Mouse (Mus musculus) G1E (cell line): ENCODE measurements around the gene Gcn1l1. TPM values are rescaled to one million over a fixed set of nuclear protein-coding genes. Genes with fewer than 3 reads are reported as not detected.

Source experiments
- ATAC-seq: 2 replicates; pipeline ENCODE4 v1.8.0; 2016; ENCODE audit warnings: mild to moderate bottlenecking; ENCODE audit not compliant: insufficient number of reproducible peaks, poor library complexity, low FRiP score, severe bottlenecking; ENCODE audit errors: extremely low read depth
- DNase-seq: peaks from one replicate; pipeline ENCODE4 v3.0.0; 2012; ENCODE audit warnings: low spot score
- H3K27me3 ChIP-seq: 2 replicates; pipeline ENCODE4 v1.6.1; 2012; ENCODE audit warnings: mild to moderate bottlenecking, low read length, inconsistent platforms; ENCODE audit not compliant: insufficient read depth
- H3K36me3 ChIP-seq: replicated peaks from 2 replicates; pipeline ENCODE3; 2012; ENCODE audit warnings: mild to moderate bottlenecking, inconsistent platforms
- H3K4me1 ChIP-seq: 2 replicates; pipeline ENCODE4 v1.6.1; 2012; ENCODE audit warnings: low read depth, low read length, inconsistent platforms, mixed read lengths; ENCODE audit not compliant: insufficient read depth
- H3K4me3 ChIP-seq: 2 replicates; pipeline ENCODE4 v1.5.1; 2012; ENCODE audit warnings: low read depth, mild to moderate bottlenecking, inconsistent platforms, low read length, moderate library complexity, mixed read lengths
- H3K9me3 ChIP-seq: replicated peaks from 2 replicates; pipeline ENCODE4 v1.6.1; 2012; ENCODE audit warnings: inconsistent platforms
- CTCF ChIP-seq: IDR thresholded peaks from 2 replicates; pipeline ENCODE4 v1.5.1; 2012; ENCODE audit warnings: low read depth, low read length, inconsistent platforms, mixed read lengths
- GATA1 ChIP-seq: IDR thresholded peaks from 2 replicates; pipeline ENCODE4 v1.6.1; 2012; ENCODE audit warnings: borderline replicate concordance, low read length, inconsistent platforms, mixed read lengths
- GATA2 ChIP-seq: IDR thresholded peaks from 2 replicates; pipeline ENCODE4 v1.6.1; 2012; ENCODE audit warnings: low read depth, low read length, inconsistent platforms, borderline replicate concordance
- POLR2AphosphoS5 ChIP-seq: IDR thresholded peaks from 2 replicates; pipeline ENCODE4 v1.6.1; 2012; ENCODE audit warnings: low read depth, low read length, inconsistent platforms; ENCODE audit not compliant: insufficient replicate concordance
- TAL1 ChIP-seq: conservative IDR thresholded peaks from 2 replicates; pipeline ENCODE4 v1.6.1; 2012; ENCODE audit warnings: low read depth, low read length, inconsistent platforms, mixed read lengths
- polyA plus RNA-seq: library from polyadenylated mRNA; stranded (reverse); fragments of >175 nt; gene quantifications from 2 replicates; pipeline ENCODE4 v1.2.3, GENCODE M21; 2012
- total RNA-seq, 2 experiments: library from RNA; stranded (forward) in 1 of 2; stranded (reverse) in 1 of 2; fragments of 200-1000 nt in 1 of 2; fragments of >200 nt in 1 of 2; fragmentation: Nextera tagmentation in 1 of 2; gene quantifications; 2 replicates each; pipeline ENCODE4 v1.2.3; 2014 to 2017

The Gcn1l1 gene
- total and polyA plus RNA-seq, 3 experiments: 44.6 to 158 (median 96.0) TPM

GRCm38 (mm10) chr5:115667894-115668293 is 102.8 kb downstream of the Gcn1l1 start:
- no peak for TF ChIP-seq GATA1
- TF ChIP-seq POLR2AphosphoS5: no peak
- no peak for TF ChIP-seq GATA2
- TF ChIP-seq TAL1: no peak
- no peak for TF ChIP-seq CTCF
- ATAC-seq (no peak), DNase-seq (no peak)
- no peak overlapping the region for H3K4me3 ChIP-seq
- no peaks in the 10 kb centered on the region for H3K4me1 ChIP-seq
- no peaks in the 10 kb centered on the region for H3K36me3 ChIP-seq
- H3K27me3 ChIP-seq: peaks cover 52% of the 10 kb centered on the region
- 0 out of 2 replicates have a peak, but pooled peaks cover 3% of the 10 kb centered on the region for H3K9me3 ChIP-seq

- no peak overlapping the region for H3K4me3 ChIP-seq
- H3K9me3 ChIP-seq: 0 out of 2 replicates have a peak, but pooled peaks cover 3% of the 10 kb centered on the region
- H3K4me1 ChIP-seq: no peaks in the 10 kb centered on the region
- DNase-seq (no peak), ATAC-seq (no peak)
- H3K36me3 ChIP-seq: no peaks in the 10 kb centered on the region
- H3K27me3 ChIP-seq: peaks cover 51% of the 10 kb centered on the region
- TF ChIP-seq TAL1 (no peak), CTCF (no peak)
Measured at GRCm38 (mm10) chr5:115668986-115669385, 103.9 kb downstream of the Gcn1l1 start.

GRCm38 (mm10) chr5:115669974-115670373 is 104.9 kb downstream of the Gcn1l1 start:
- Histone ChIP-seq H3K4me1 (no peaks in the 10 kb centered on the region), H3K36me3 (no peaks in the 10 kb centered on the region), H3K9me3 (0 out of 2 replicates have a peak, but pooled peaks cover 3% of the 10 kb centered on the region), H3K27me3 (peaks cover 54% of the 10 kb centered on the region), H3K4me3 (no peak overlapping the region)
- ATAC-seq (no peak), DNase-seq (no peak)
- no peak for TF ChIP-seq POLR2AphosphoS5
- TF ChIP-seq CTCF: no peak
- TF ChIP-seq GATA2: no peak
- no peak for TF ChIP-seq TAL1
- no peak for TF ChIP-seq GATA1

GRCm38 (mm10) chr5:115670406-115670805 is 105.4 kb downstream of the Gcn1l1 start:
- TF ChIP-seq GATA1 (no peak), POLR2AphosphoS5 (no peak), TAL1 (no peak), CTCF (no peak), GATA2 (no peak)
- no peaks in the 10 kb centered on the region for H3K36me3 ChIP-seq
- no peak for ATAC-seq
- peaks cover 54% of the 10 kb centered on the region for H3K27me3 ChIP-seq
- H3K9me3 ChIP-seq: 0 out of 2 replicates have a peak, but pooled peaks cover under 1% of the 10 kb centered on the region
- H3K4me1 ChIP-seq: no peaks in the 10 kb centered on the region
- DNase-seq: no peak
- H3K4me3 ChIP-seq: no peak overlapping the region

GRCm38 (mm10) chr5:115671846-115672245 is 106.8 kb downstream of the Gcn1l1 start:
- Histone ChIP-seq H3K4me1 (no peaks in the 10 kb centered on the region), H3K27me3 (peaks cover 45% of the 10 kb centered on the region), H3K36me3 (no peaks in the 10 kb centered on the region), H3K4me3 (no peak overlapping the region), H3K9me3 (no peaks in the 10 kb centered on the region)
- DNase-seq: no peak
- no peak for TF ChIP-seq CTCF
- TF ChIP-seq GATA2: no peak
- no peak for TF ChIP-seq POLR2AphosphoS5
- TF ChIP-seq GATA1: no peak
- TF ChIP-seq TAL1: no peak
- no peak for ATAC-seq

Other genes with a start within 250 kb of the Gcn1l1 start
- gene Srsf9, start 238.1 kb upstream of the Gcn1l1 start, total RNA-seq (2014; fragmentation: Nextera tagmentation): 38.1 and 47.6 TPM in 2 replicates
- gene Srsf9, start 238.1 kb upstream of the Gcn1l1 start, total RNA-seq (2017): 88.0 and 111 TPM in 2 replicates
- 114 and 127 TPM in 2 replicates for gene Srsf9, start 238.1 kb upstream of the Gcn1l1 start, polyA plus RNA-seq
- gene Gatc, start 224.1 kb upstream of the Gcn1l1 start, total RNA-seq (2014; fragmentation: Nextera tagmentation): 90.0 and 96.0 TPM in 2 replicates
- gene Gatc, start 224.1 kb upstream of the Gcn1l1 start, total RNA-seq (2017): 5.6 and 8.6 TPM in 2 replicates
- 11.7 and 13.9 TPM in 2 replicates for gene Gatc, start 224.1 kb upstream of the Gcn1l1 start, polyA plus RNA-seq
- gene Triap1, start 224.0 kb upstream of the Gcn1l1 start, total RNA-seq (2014; fragmentation: Nextera tagmentation): 27.8 and 31.8 TPM in 2 replicates
- 45.5 and 47.0 TPM in 2 replicates for gene Triap1, start 224.0 kb upstream of the Gcn1l1 start, total RNA-seq (2017)
- gene Triap1, start 224.0 kb upstream of the Gcn1l1 start, polyA plus RNA-seq: 5.3 and 14.1 TPM in 2 replicates
- 312 and 362 TPM in 2 replicates for gene Cox6a1, start 216.3 kb upstream of the Gcn1l1 start, total RNA-seq (2014; fragmentation: Nextera tagmentation)
- gene Cox6a1, start 216.3 kb upstream of the Gcn1l1 start, total RNA-seq (2017): 143 and 153 TPM in 2 replicates
- 1,989 and 2,415 TPM in 2 replicates for gene Cox6a1, start 216.3 kb upstream of the Gcn1l1 start, polyA plus RNA-seq
- 6.7 and 8.7 TPM in 2 replicates for gene Msi1, start 135.7 kb upstream of the Gcn1l1 start, total RNA-seq (2014; fragmentation: Nextera tagmentation)
- gene Msi1, start 135.7 kb upstream of the Gcn1l1 start, total RNA-seq (2017): 0.23 and 0.55 TPM in 2 replicates
- 3.4 and 3.7 TPM in 2 replicates for gene Msi1, start 135.7 kb upstream of the Gcn1l1 start, polyA plus RNA-seq
- not detected in 2 replicates for gene Pla2g1b, start 99.0 kb upstream of the Gcn1l1 start, total RNA-seq (2014; fragmentation: Nextera tagmentation)
- gene Pla2g1b, start 99.0 kb upstream of the Gcn1l1 start, total RNA-seq (2017): not detected in 2 replicates
- gene Pla2g1b, start 99.0 kb upstream of the Gcn1l1 start, polyA plus RNA-seq: 0.18 TPM in 1 of 2 replicates, not detected in the other
- gene Sirt4, start 80.5 kb upstream of the Gcn1l1 start, total RNA-seq (2014; fragmentation: Nextera tagmentation): 27.5 and 29.7 TPM in 2 replicates
- 9.3 and 14.8 TPM in 2 replicates for gene Sirt4, start 80.5 kb upstream of the Gcn1l1 start, total RNA-seq (2017)
- gene Sirt4, start 80.5 kb upstream of the Gcn1l1 start, polyA plus RNA-seq: 8.0 and 13.3 TPM in 2 replicates
- 17.8 and 25.8 TPM in 2 replicates for gene Pxn, start 58.6 kb upstream of the Gcn1l1 start, total RNA-seq (2014; fragmentation: Nextera tagmentation)
- 12.0 and 14.2 TPM in 2 replicates for gene Pxn, start 58.6 kb upstream of the Gcn1l1 start, total RNA-seq (2017)
- gene Pxn, start 58.6 kb upstream of the Gcn1l1 start, polyA plus RNA-seq: 62.9 and 63.3 TPM in 2 replicates
- 870 and 980 TPM in 2 replicates for gene Rplp0, start 5.8 kb upstream of the Gcn1l1 start, total RNA-seq (2014; fragmentation: Nextera tagmentation)
- 1,362 and 1,673 TPM in 2 replicates for gene Rplp0, start 5.8 kb upstream of the Gcn1l1 start, total RNA-seq (2017)
- gene Rplp0, start 5.8 kb upstream of the Gcn1l1 start, polyA plus RNA-seq: 712 and 915 TPM in 2 replicates
- gene Rab35, start 66.7 kb downstream of the Gcn1l1 start, total RNA-seq (2014; fragmentation: Nextera tagmentation): 62.2 and 63.3 TPM in 2 replicates
- gene Rab35, start 66.7 kb downstream of the Gcn1l1 start, total RNA-seq (2017): 69.1 and 78.2 TPM in 2 replicates
- gene Rab35, start 66.7 kb downstream of the Gcn1l1 start, polyA plus RNA-seq: 74.5 and 88.3 TPM in 2 replicates
- gene Bicdl1, start 166.4 kb downstream of the Gcn1l1 start, total RNA-seq (2014; fragmentation: Nextera tagmentation): 2.6 and 3.6 TPM in 2 replicates
- gene Bicdl1, start 166.4 kb downstream of the Gcn1l1 start, total RNA-seq (2017): 1.7 and 2.8 TPM in 2 replicates
- 5.5 and 5.8 TPM in 2 replicates for gene Bicdl1, start 166.4 kb downstream of the Gcn1l1 start, polyA plus RNA-seq